Mouse (Mus musculus): ENCODE results near the gene Hspe1.

DNA sequence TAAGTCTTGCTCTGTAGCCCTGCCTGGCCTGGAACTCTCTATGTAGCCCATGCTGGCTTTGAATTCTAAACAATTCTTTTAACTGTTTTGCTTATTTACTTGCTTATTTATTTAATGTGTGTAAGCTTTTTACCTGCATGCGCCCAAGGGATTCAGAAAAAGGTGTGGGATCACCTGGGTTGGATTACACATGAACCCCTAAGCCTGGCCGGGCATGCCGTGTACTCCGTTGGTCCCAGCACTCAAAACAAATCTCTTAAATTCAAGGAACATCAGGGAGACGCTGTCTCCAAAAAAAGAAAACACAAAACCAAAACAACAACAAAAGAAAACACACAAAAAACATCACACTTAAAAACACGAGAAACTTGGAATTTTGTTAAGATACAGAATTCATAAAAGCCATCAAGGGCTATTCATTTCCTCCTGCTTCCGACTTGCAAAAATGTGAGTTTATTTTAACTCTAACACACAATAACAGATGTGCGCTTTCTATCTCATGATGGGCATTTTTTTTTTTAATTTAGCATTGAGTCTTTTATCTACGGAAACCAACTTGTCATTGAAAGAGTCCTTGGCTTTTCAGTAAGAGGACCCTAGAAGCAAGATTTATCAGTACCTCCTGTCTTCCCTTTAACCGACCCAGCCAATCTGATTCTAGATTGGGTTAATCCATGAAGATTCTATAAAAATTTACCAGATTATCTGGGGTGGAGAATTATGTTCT is 42.4 kb downstream of the Hspe1 start:
- TF ChIP-seq CTCF (IDR thresholded peaks at IDR 0.05; ENCODE audit: low read depth, low read length) (no peak), TAL1 (conservative IDR thresholded peaks at IDR 0.05; ENCODE audit: low read depth, low read length) (no peak), GATA2 (IDR thresholded peaks at IDR 0.05; ENCODE audit: borderline replicate concordance, low read depth, low read length) (no peak), GATA1 (IDR thresholded peaks at IDR 0.05; ENCODE audit: borderline replicate concordance, low read length) (no peak), POLR2AphosphoS5 (IDR thresholded peaks at IDR 0.05; ENCODE audit: insufficient replicate concordance, low read depth, low read length) (no peak)

Measured in G1E (cell line).